Mouse (Mus musculus): ENCODE data around the gene Tmem121. TPM values are rescaled to one million over a fixed set of nuclear protein-coding genes. Genes with fewer than 3 reads are reported as not detected.
"Not testable (repeated sequence)": the region's sequence is repeated elsewhere in the genome, so short reads cannot be mapped to it uniquely, and the experiment has no call there.

The Tmem121 gene
- polyA plus RNA-seq, 1 experiment: not detected

DNA sequence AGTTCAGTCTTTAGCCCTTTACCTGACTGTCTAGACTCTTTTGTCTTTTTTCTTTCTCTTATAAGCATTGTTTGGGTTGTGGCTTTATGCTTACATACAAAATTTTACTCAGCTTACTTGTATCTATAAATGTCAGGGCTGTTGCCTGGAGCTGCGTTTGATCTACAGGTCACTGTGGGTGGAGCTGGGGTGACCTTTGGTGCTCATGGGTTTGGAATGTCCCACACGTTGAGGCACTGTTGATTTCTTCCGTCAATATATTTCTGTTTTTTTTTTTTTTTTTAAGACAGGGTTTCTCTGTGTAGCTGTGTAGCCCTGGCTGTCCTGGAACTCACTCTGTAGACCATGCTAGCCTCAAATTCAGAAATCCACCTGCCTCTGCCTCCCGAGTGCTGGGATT lies 4.7 kb upstream of the Tmem121 start:
- Histone ChIP-seq H3K4me3 (replicated peaks) (no peak overlapping the region), H3K27me3 (replicated peaks) (peaks cover 53% of the 10 kb centered on the region), H3K36me3 (replicated peaks; ENCODE audit: low read length) (no peaks in the 10 kb centered on the region), H3K9me3 (no peaks in the 10 kb centered on the region), H3K4me1 (peaks cover 7% of the 10 kb centered on the region)
- TF ChIP-seq FLI1 (IDR thresholded peaks at IDR 0.05; ENCODE audit: low read length) (no peak), GATA1 (IDR thresholded peaks at IDR 0.05; ENCODE audit: borderline replicate concordance, low read length) (no peak)

GRCm38 (mm10) chr12:113184945-113185344 lies 785 bp upstream of the Tmem121 start:
- peaks cover 75% of the 10 kb centered on the region for H3K27me3 ChIP-seq (replicated peaks)
- peaks cover 26% of the 10 kb centered on the region for H3K4me1 ChIP-seq
- H3K36me3 ChIP-seq (replicated peaks; ENCODE audit: low read length): no peaks in the 10 kb centered on the region
- no peak for TF ChIP-seq FLI1 (IDR thresholded peaks at IDR 0.05; ENCODE audit: low read length)
- no peak for TF ChIP-seq GATA1 (IDR thresholded peaks at IDR 0.05; ENCODE audit: borderline replicate concordance, low read length)
- no peak overlapping the region for H3K4me3 ChIP-seq (replicated peaks)
- H3K9me3 ChIP-seq: peaks cover 18% of the 10 kb centered on the region

- no peak for TF ChIP-seq GATA1 (IDR thresholded peaks at IDR 0.05; ENCODE audit: borderline replicate concordance, low read length)
- TF ChIP-seq FLI1 (IDR thresholded peaks at IDR 0.05; ENCODE audit: low read length): no peak
- no peaks in the 10 kb centered on the region for H3K36me3 ChIP-seq (replicated peaks; ENCODE audit: low read length)
- H3K4me3 ChIP-seq (replicated peaks): no peak overlapping the region
- peaks cover 90% of the 10 kb centered on the region for H3K27me3 ChIP-seq (replicated peaks)
- peaks cover 26% of the 10 kb centered on the region for H3K4me1 ChIP-seq
- peaks cover 18% of the 10 kb centered on the region for H3K9me3 ChIP-seq
Measured at GRCm38 (mm10) chr12:113186326-113187010, 738 bp downstream of the Tmem121 start.

DNA sequence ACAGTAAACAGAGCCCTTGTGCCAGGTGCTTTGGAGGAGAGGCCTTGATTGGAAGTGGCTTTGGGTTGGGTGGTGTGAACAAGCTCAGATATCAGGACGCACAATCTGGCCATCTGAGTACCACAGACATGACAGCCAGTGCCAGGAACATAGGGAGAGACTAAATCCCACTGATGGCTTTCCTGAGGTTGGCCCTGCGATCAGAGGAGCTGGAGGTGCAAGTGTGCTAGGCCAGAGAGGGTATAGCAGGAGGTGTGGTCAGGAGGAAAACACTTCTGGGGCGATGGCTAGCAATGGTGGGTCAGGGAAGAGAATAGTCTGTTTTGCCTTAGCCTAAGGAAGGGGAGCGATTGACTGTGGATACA lies 1.3 kb downstream of the Tmem121 start:
- no peaks in the 10 kb centered on the region for H3K36me3 ChIP-seq (replicated peaks; ENCODE audit: low read length)
- peaks cover 93% of the 10 kb centered on the region for H3K27me3 ChIP-seq (replicated peaks)
- TF ChIP-seq GATA1 (IDR thresholded peaks at IDR 0.05; ENCODE audit: borderline replicate concordance, low read length) (no peak), FLI1 (IDR thresholded peaks at IDR 0.05; ENCODE audit: low read length) (no peak)
- H3K4me3 ChIP-seq (replicated peaks): no peak overlapping the region
- peaks cover 18% of the 10 kb centered on the region for H3K9me3 ChIP-seq
- peaks cover 26% of the 10 kb centered on the region for H3K4me1 ChIP-seq

GRCm38 (mm10) chr12:113187584-113188295 lies 2.0 kb downstream of the Tmem121 start:
- TF ChIP-seq FLI1 (IDR thresholded peaks at IDR 0.05; ENCODE audit: low read length) (no peak), GATA1 (IDR thresholded peaks at IDR 0.05; ENCODE audit: borderline replicate concordance, low read length) (no peak)
- Histone ChIP-seq H3K9me3 (peaks cover 18% of the 10 kb centered on the region), H3K4me3 (replicated peaks) (peak overlapping the region; percentile 73), H3K4me1 (peaks cover 26% of the 10 kb centered on the region), H3K27me3 (replicated peaks) (peaks cover 96% of the 10 kb centered on the region), H3K36me3 (replicated peaks; ENCODE audit: low read length) (no peaks in the 10 kb centered on the region)

- Histone ChIP-seq H3K4me1 (peaks cover 26% of the 10 kb centered on the region), H3K4me3 (replicated peaks) (peak overlapping the region; percentile 70), H3K9me3 (peaks cover 18% of the 10 kb centered on the region), H3K27me3 (replicated peaks) (peaks cover 97% of the 10 kb centered on the region), H3K36me3 (replicated peaks; ENCODE audit: low read length) (no peaks in the 10 kb centered on the region)
- TF ChIP-seq GATA1 (IDR thresholded peaks at IDR 0.05; ENCODE audit: borderline replicate concordance, low read length): no peak
- TF ChIP-seq FLI1 (IDR thresholded peaks at IDR 0.05; ENCODE audit: low read length): no peak
Measured at GRCm38 (mm10) chr12:113188349-113189055, 2.8 kb downstream of the Tmem121 start.

DNA sequence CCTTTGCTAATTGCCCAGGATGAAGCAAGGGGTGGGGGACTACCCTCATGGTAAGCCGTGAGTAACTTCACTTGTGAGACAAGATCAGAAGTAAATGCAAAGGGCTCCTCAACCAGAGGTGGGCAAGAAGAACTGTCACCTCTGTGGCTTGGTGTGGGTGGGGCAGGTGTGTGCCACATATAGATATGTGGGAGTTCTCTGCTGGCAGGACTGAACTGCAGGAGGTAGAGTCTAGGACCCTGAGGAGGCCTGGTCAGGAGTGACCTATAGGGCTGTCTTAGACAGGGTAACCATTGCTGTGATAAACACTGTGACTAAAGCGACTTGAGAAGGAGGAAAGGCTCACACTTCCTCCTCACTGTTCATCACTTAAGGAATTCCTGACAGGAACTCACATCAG lies 7.7 kb downstream of the Tmem121 start:
- H3K9me3 ChIP-seq: peaks cover 8% of the 10 kb centered on the region
- H3K4me3 ChIP-seq (replicated peaks): no peak overlapping the region
- H3K36me3 ChIP-seq (replicated peaks; ENCODE audit: low read length): no peaks in the 10 kb centered on the region
- H3K4me1 ChIP-seq: no peaks in the 10 kb centered on the region; the same call in 1 of the 2 replicates
- TF ChIP-seq GATA1 (IDR thresholded peaks at IDR 0.05; ENCODE audit: borderline replicate concordance, low read length) (no peak), FLI1 (IDR thresholded peaks at IDR 0.05; ENCODE audit: low read length) (no peak)
- peaks cover 56% of the 10 kb centered on the region for H3K27me3 ChIP-seq (replicated peaks)

DNA sequence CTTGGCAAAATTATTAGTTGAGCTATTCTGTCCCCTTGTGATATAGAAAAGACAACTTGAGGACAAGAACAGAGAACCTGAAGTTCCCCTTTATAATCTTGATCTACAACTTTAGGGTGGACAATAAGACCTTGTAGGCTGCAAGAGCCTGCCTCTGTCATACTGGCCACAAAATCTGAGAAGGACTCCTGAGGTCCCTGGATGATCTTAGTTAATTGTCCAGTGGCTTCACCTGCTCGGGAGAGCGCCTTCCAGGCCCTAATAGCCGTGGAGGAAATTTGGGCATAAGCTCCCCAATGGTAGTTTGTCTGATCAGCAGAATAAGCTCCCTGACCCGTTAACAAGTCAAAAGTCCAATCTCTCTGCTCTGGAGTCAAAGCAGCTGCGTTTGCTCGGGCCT lies 13.4 kb downstream of the Tmem121 start:
- not testable (repeated sequence) for H3K9me3 ChIP-seq; H3K4me1 ChIP-seq; H3K36me3 ChIP-seq (replicated peaks; ENCODE audit: low read length); H3K27me3 ChIP-seq (replicated peaks); H3K4me3 ChIP-seq (replicated peaks)

DNA sequence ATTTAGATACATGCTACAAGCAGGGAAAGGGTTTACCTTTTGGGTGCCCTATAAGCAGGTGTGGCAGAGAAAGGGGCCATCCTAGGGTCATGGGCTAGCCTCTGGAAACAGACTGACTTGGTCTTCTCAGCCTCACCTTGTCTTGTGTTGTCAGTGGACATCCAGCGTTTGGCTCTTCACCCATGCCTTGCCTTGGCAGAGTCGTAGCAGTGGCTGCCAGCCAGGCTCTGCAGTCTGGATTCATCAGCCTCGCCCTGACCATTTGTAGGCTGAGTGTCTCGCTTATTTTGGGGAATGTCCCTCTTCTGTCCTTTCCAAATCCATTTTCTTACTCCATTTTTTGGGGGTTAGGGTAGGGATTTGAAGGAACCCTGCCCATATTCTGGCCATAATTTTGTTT lies 15.6 kb downstream of the Tmem121 start:
- TF ChIP-seq GATA1 (IDR thresholded peaks at IDR 0.05; ENCODE audit: borderline replicate concordance, low read length) (no peak), FLI1 (IDR thresholded peaks at IDR 0.05; ENCODE audit: low read length) (no peak)
- Histone ChIP-seq H3K36me3 (replicated peaks; ENCODE audit: low read length) (no peaks in the 10 kb centered on the region), H3K9me3 (peaks cover 3% of the 10 kb centered on the region; the same call in 1 of the 2 replicates), H3K4me1 (no peaks in the 10 kb centered on the region), H3K27me3 (replicated peaks) (peaks cover 4% of the 10 kb centered on the region), H3K4me3 (replicated peaks) (no peak overlapping the region)

DNA sequence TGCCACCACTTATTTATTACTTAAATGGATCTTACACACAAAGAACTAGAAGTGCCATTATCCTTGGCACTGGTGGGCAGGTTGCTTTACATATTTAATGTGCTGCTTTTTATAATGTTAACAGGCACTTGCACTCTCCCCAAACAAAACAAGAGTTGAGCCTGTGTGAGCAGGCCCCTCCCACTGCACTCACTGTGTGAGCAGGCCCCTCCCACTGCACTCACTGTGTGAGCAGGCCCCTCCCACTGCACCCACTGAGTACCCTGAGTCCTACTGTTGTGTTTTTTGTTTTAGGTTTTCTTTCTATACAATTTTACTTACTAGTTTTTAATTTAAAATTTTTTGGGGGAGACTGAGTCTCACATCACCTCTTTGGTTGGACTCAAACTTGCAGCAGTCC lies 16.3 kb downstream of the Tmem121 start:
- Histone ChIP-seq H3K36me3 (replicated peaks; ENCODE audit: low read length) (no peaks in the 10 kb centered on the region), H3K4me3 (replicated peaks) (no peak overlapping the region), H3K9me3 (peaks cover 3% of the 10 kb centered on the region; the same call in 1 of the 2 replicates), H3K27me3 (replicated peaks) (peaks cover 4% of the 10 kb centered on the region), H3K4me1 (no peaks in the 10 kb centered on the region)
- TF ChIP-seq GATA1 (IDR thresholded peaks at IDR 0.05; ENCODE audit: borderline replicate concordance, low read length) (no peak), FLI1 (IDR thresholded peaks at IDR 0.05; ENCODE audit: low read length) (no peak)
